Mouse (Mus musculus) frontal cortex, adult (tissue): ENCODE results near the gene Gm1673.
"Not testable (repeated sequence)": the region's sequence is repeated elsewhere in the genome, so short reads cannot be mapped to it uniquely, and the experiment has no call there.

ENCODE experiments used
- ATAC-seq: cut with Nextera tagmentation; 2 replicates; pipeline ENCODE4 v1.9.2; 2017; ENCODE audit warnings: mild to moderate bottlenecking, moderate library complexity, mixed read lengths; ENCODE audit not compliant: low TSS enrichment

Gm1673 gene

GRCm38 (mm10) chr5:33983309-33984121 lies at the start of gene Gm1673:
Gene Gm1673, plus strand, starts transcription at chr5:33983433.
- peak; percentile 86 for ATAC-seq

GRCm38 (mm10) chr5:33934081-33934480 lies 49.2 kb upstream of the Gm1673 start:
- ATAC-seq, result no peak

- no peak for ATAC-seq
Observed at GRCm38 (mm10) chr5:33934877-33935276, 48.4 kb upstream of the Gm1673 start.

- ATAC-seq, result peak; percentile 42; the same call in 1 of the 2 replicates
Observed at GRCm38 (mm10) chr5:33935700-33936111, 47.5 kb upstream of the Gm1673 start.

GRCm38 (mm10) chr5:33936120-33936707 lies 47.0 kb upstream of the Gm1673 start, which contains the start of gene Nelfa:
Gene Nelfa, minus strand, starts transcription at chr5:33936413.
- ATAC-seq, result peak; percentile 94

GRCm38 (mm10) chr5:33937230-33937629 lies 46.0 kb upstream of the Gm1673 start:
- no peak for ATAC-seq

GRCm38 (mm10) chr5:33938448-33938847 lies 44.8 kb upstream of the Gm1673 start:
- ATAC-seq, result no peak

- not testable (repeated sequence) for ATAC-seq
Observed at GRCm38 (mm10) chr5:33947035-33947434, 36.2 kb upstream of the Gm1673 start.

- no peak for ATAC-seq
Observed at GRCm38 (mm10) chr5:33948314-33948713, 34.9 kb upstream of the Gm1673 start.

- ATAC-seq, result peak; percentile 74; the same call in 1 of the 2 replicates
Observed at GRCm38 (mm10) chr5:33953471-33954185, 29.6 kb upstream of the Gm1673 start.

GRCm38 (mm10) chr5:33954354-33954753 lies 28.9 kb upstream of the Gm1673 start:
- ATAC-seq, result peak; percentile 90

- ATAC-seq, result no peak
Observed at GRCm38 (mm10) chr5:33955868-33956267, 27.4 kb upstream of the Gm1673 start.

GRCm38 (mm10) chr5:33959382-33959781 lies 23.9 kb upstream of the Gm1673 start:
- no peak for ATAC-seq

GRCm38 (mm10) chr5:33974736-33975135 lies 8.5 kb upstream of the Gm1673 start:
- ATAC-seq, result no peak

GRCm38 (mm10) chr5:33976267-33976666 lies 7.0 kb upstream of the Gm1673 start:
- ATAC-seq, result no peak

GRCm38 (mm10) chr5:33982731-33983259 lies 438 bp upstream of the Gm1673 start:
- ATAC-seq, result peak; percentile 38

GRCm38 (mm10) chr5:33994671-33995625 lies 11.7 kb downstream of the Gm1673 start:
- ATAC-seq, result 0 out of 2 replicates have a peak, but pooled peaks have one; percentile 13

- peak; percentile 58 for ATAC-seq
Observed at GRCm38 (mm10) chr5:33995843-33996693, 12.8 kb downstream of the Gm1673 start, which contains the start of gene Nat8l. Gene Nat8l, plus strand, starts transcription at chr5:33995984.

- peak; percentile 2; the same call in 1 of the 2 replicates for ATAC-seq
Observed at GRCm38 (mm10) chr5:33996694-33997045, 13.4 kb downstream of the Gm1673 start.
